In genomic region chr14:54591056-54591455, GRCm38 (mm10) we compare ENCODE assay signal across 28 mouse cellular contexts. TPM values are rescaled to one million over a fixed set of nuclear protein-coding genes. Genes with fewer than 3 reads are reported as not detected.
DNase-seq lines count a peak whose midpoint lies in the region; ATAC-seq and TF ChIP-seq lines count a peak whose summit lies in the region.
"Had no signal": no experiment of that assay in that cellular context is flagged by ENCODE, and none has a peak within 500 bp of the region (broad histone marks: within the 10 kb centered on the region; RNA-seq: fewer than 3 reads in every experiment).

No protein-coding gene starts in this region.

- no peak overlapping the region for H3K27ac ChIP-seq in gastrocnemius, adult 2 months
- H3K27ac ChIP-seq in neural tube, embryonic 15.5 days (replicated peaks) = no peak overlapping the region
- H3K27ac ChIP-seq: embryonic facial prominence, embryonic 10.5 days; embryonic facial prominence, embryonic 12.5 days; forebrain, embryonic 12.5 days; forebrain, embryonic 15.5 days had no signal

- 95% methylated on average over 16 of the region's 16 CpGs for WGBS in neural tube, embryonic 15.5 days

- H3K27me3 ChIP-seq in E14TG2a.4 (ENCODE audit: insufficient read depth, low read length) = peaks cover 14% of the 10 kb centered on the region
- no peaks in the 10 kb centered on the region for H3K27me3 ChIP-seq in neural tube, embryonic 15.5 days (replicated peaks)
- H3K27me3 ChIP-seq: CH12.LX; embryonic facial prominence, embryonic 12.5 days; forebrain, embryonic 12.5 days; forebrain, embryonic 15.5 days; Patski had no signal

- peaks cover 7% of the 10 kb centered on the region; the same call in 1 of the 2 replicates for H3K36me3 ChIP-seq in E14TG2a.4 (ENCODE audit: insufficient read depth, low read length)
- H3K36me3 ChIP-seq in neural tube, embryonic 15.5 days = peaks cover 9% of the 10 kb centered on the region; the same call in 1 of the 2 replicates
- H3K36me3 ChIP-seq: forebrain, embryonic 15.5 days had no signal

- no peaks in the 10 kb centered on the region for H3K9me3 ChIP-seq in E14TG2a.4 (ENCODE audit: low read length)
- no peaks in the 10 kb centered on the region for H3K9me3 ChIP-seq in neural tube, embryonic 15.5 days (replicated peaks)
- H3K9me3 ChIP-seq: embryonic facial prominence, embryonic 12.5 days; forebrain, embryonic 12.5 days; forebrain, embryonic 15.5 days; G1E had no signal

- ATAC-seq in neural tube, embryonic 15.5 days (ENCODE audit: low FRiP score) = no peak
- ATAC-seq: activated CD4-positive, CD25-positive, alpha-beta regulatory T cell, adult 4 months; CD4-positive, CD25-positive, alpha-beta regulatory T cell, adult 4 months; forebrain, embryonic 15.5 days; forebrain, postnatal 0 days had no signal

- TF ChIP-seq CTCF in gastrocnemius, adult 2 months (IDR thresholded peaks at IDR 0.05) = no peak
- TF ChIP-seq CTCF in E14TG2a.4 (conservative IDR thresholded peaks at IDR 0.05; ENCODE audit: low read length) = no peak

- H3K9ac ChIP-seq in neural tube, embryonic 15.5 days (replicated peaks) = no peak overlapping the region
- H3K9ac ChIP-seq: embryonic facial prominence, embryonic 12.5 days; forebrain, embryonic 12.5 days; forebrain, embryonic 15.5 days; forebrain, postnatal 0 days had no signal

- DNase-seq in cerebellum, adult 11-12 months = peak; percentile 1
- no peak for DNase-seq in cerebellum, postnatal 4 days (ENCODE audit: low spot score in 2 of 2)
- DNase-seq in gastrocnemius, adult 2 months = peak; percentile 33
- DNase-seq in gastrocnemius, adult 8-10 months (ENCODE audit: low spot score in 2 of 2) = no peak
- DNase-seq in ZHBTc4 (ENCODE audit: low read depth, low spot score) = peak; percentile 58
- DNase-seq: adrenal gland, adult 8-10 months; adrenal gland, postnatal 14 days; adrenal gland, postnatal 36 days; B cell, adult 2 months; cerebellum, adult 18-20 months; cerebellum, adult 8-10 months; cerebellum, adult 9-11 months; cerebellum, postnatal 14 days; cerebellum, postnatal 36 days; forebrain, postnatal 0 days had no signal

- H3K4me1 ChIP-seq in E14TG2a.4 (replicated peaks; ENCODE audit: low read depth, low read length) = peaks cover 57% of the 10 kb centered on the region
- H3K4me1 ChIP-seq in neural tube, embryonic 15.5 days = peaks cover 9% of the 10 kb centered on the region
- H3K4me1 ChIP-seq: embryonic facial prominence, embryonic 12.5 days; forebrain, embryonic 12.5 days had no signal

- intact Hi-C loops in gastrocnemius, adult 2 months (cut with DNase I) = no loop called here

- no peak overlapping the region for H3K4me3 ChIP-seq in gastrocnemius, adult 2 months
- H3K4me3 ChIP-seq in E14TG2a.4 (replicated peaks; ENCODE audit: low read length) = peak overlapping the region; percentile 61
- H3K4me3 ChIP-seq in neural tube, embryonic 15.5 days (replicated peaks) = no peak overlapping the region
- H3K4me3 ChIP-seq: embryonic facial prominence, embryonic 10.5 days; embryonic facial prominence, embryonic 12.5 days; forebrain, embryonic 12.5 days; forebrain, embryonic 15.5 days had no signal

- no peak overlapping the region for H3K4me2 ChIP-seq in neural tube, embryonic 15.5 days
- H3K4me2 ChIP-seq: embryonic facial prominence, embryonic 12.5 days; forebrain, embryonic 12.5 days; forebrain, embryonic 15.5 days had no signal

RNA-seq across cellular contexts. Expression of gene Ajuba, which starts 13.7 kb away (rescaled TPM):
- 1 to 10 TPM; 1.4 to 1.8 TPM for total RNA-seq in gastrocnemius, adult 2 months (2021)
- total RNA-seq in gastrocnemius, adult 8-10 months (2022) = 1 to 10 TPM in 2 of 4 experiments, under 1 TPM in 2; 0.87 to 1.8 (median 1.3) TPM
- 6.1 and 12.9 TPM in 2 replicates for polyA plus RNA-seq in neural tube, embryonic 15.5 days (2015; fragmentation: Nextera tagmentation; extraction: Ambion mirVana)
- total RNA-seq: G1E had no signal
- polyA plus RNA-seq: CD4-positive, CD25-positive, alpha-beta regulatory T cell, adult 4 months; G1E had no signal

RNA-seq across cellular contexts. Expression of gene 4931414P19Rik, which starts 14.7 kb away (rescaled TPM):
- 1 to 10 TPM; 2.2 to 4.0 TPM for total RNA-seq in gastrocnemius, adult 2 months (2021)
- 1 to 10 TPM; 2.0 to 2.8 (median 2.6) TPM for total RNA-seq in gastrocnemius, adult 8-10 months (2022)
- 4.4 and 6.5 TPM in 2 replicates for polyA plus RNA-seq in neural tube, embryonic 15.5 days (2015; fragmentation: Nextera tagmentation; extraction: Ambion mirVana)

RNA-seq across cellular contexts. Expression of gene Psmb5, which starts 26.8 kb away (rescaled TPM):
- 100 to 1,000 TPM; 161 to 172 TPM for total RNA-seq in gastrocnemius, adult 2 months (2021)
- total RNA-seq in gastrocnemius, adult 8-10 months (2022) = 100 to 1,000 TPM; 183 to 192 (median 187) TPM
- polyA plus RNA-seq in neural tube, embryonic 15.5 days (2015; fragmentation: Nextera tagmentation; extraction: Ambion mirVana) = 446 and 448 TPM in 2 replicates

RNA-seq across cellular contexts. Expression of gene Psmb11, which starts 30.2 kb away (rescaled TPM):
- not detected for total RNA-seq in gastrocnemius, adult 2 months (2021)
- total RNA-seq in gastrocnemius, adult 8-10 months (2022) = not detected
- 0.04 and 27.8 TPM in 2 replicates for polyA plus RNA-seq in neural tube, embryonic 15.5 days (2015; fragmentation: Nextera tagmentation; extraction: Ambion mirVana)
- total RNA-seq: adrenal gland, adult 18-20 months; adrenal gland, adult 8-10 months; adrenal gland, postnatal 14 days; adrenal gland, postnatal 36 days; CH12.LX; forebrain, postnatal 0 days had no signal
- polyA plus RNA-seq: activated CD4-positive, CD25-positive, alpha-beta regulatory T cell, adult 4 months; CD4-positive, CD25-positive, alpha-beta regulatory T cell, adult 4 months; embryonic facial prominence, embryonic 14.5 days; G1E had no signal

RNA-seq across cellular contexts. Expression of gene Haus4, which starts 36.6 kb away (rescaled TPM):
- 1 to 10 TPM; 3.1 to 3.3 TPM for total RNA-seq in gastrocnemius, adult 2 months (2021)
- 1 to 10 TPM; 1.6 to 3.5 (median 3.1) TPM for total RNA-seq in gastrocnemius, adult 8-10 months (2022)
- 20.5 and 34.8 TPM in 2 replicates for polyA plus RNA-seq in neural tube, embryonic 15.5 days (2015; fragmentation: Nextera tagmentation; extraction: Ambion mirVana)

Comparison
In these comparisons a context has a peak if more than half of its experiments do, and no peak if none do; other contexts are left out.
1. DNase-seq: peak in cerebellum, adult 11-12 months (single experiment), gastrocnemius, adult 2 months (single experiment) and ZHBTc4 (single experiment); none in cerebellum, postnatal 4 days (0 of 2) and gastrocnemius, adult 8-10 months (0 of 2).